Mouse (Mus musculus) heart, embryonic 15.5 days (tissue): ENCODE results near the gene Mmrn1. TPM values are rescaled to one million over a fixed set of nuclear protein-coding genes. Genes with fewer than 3 reads are reported as not detected.

Source experiments
- ATAC-seq: fragments of 200-750 bp; cut with Nextera tagmentation; replicated peaks from 2 replicates; pipeline ENCODE4 v1.8.0; 2017; ENCODE audit warnings: low read depth, moderate TSS enrichment; ENCODE audit not compliant: insufficient number of reproducible peaks, insufficient read depth, low FRiP score
- H3K27ac ChIP-seq: fragments of 300-500 bp; sonication (generic); 2 replicates; pipeline ENCODE4 v1.5.1; 2015; ENCODE audit warnings: mild to moderate bottlenecking, inconsistent platforms
- H3K27me3 ChIP-seq: fragments of 300-500 bp; sonication (generic); 2 replicates; pipeline ENCODE4 v1.6.1; 2015; ENCODE audit warnings: inconsistent platforms
- H3K36me3 ChIP-seq: fragments of 300-500 bp; sonication (generic); 2 replicates; pipeline ENCODE4 v1.6.1; 2015; ENCODE audit warnings: mild to moderate bottlenecking, inconsistent platforms
- H3K4me1 ChIP-seq: fragments of 300-500 bp; sonication (generic); replicated peaks from 2 replicates; pipeline ENCODE4 v1.6.1; 2015; ENCODE audit warnings: inconsistent platforms
- H3K4me2 ChIP-seq: fragments of 300-500 bp; sonication (generic); 2 replicates; pipeline ENCODE4 v1.6.1; 2015; ENCODE audit warnings: inconsistent platforms, mild to moderate bottlenecking, moderate library complexity
- H3K4me3 ChIP-seq: fragments of 300-500 bp; sonication (generic); 2 replicates; pipeline ENCODE4 v1.5.1; 2015; ENCODE audit warnings: mild to moderate bottlenecking, inconsistent platforms
- H3K9ac ChIP-seq: fragments of 300-500 bp; sonication (generic); 2 replicates; pipeline ENCODE4 v1.6.1; 2015; ENCODE audit warnings: mild to moderate bottlenecking, inconsistent platforms
- H3K9me3 ChIP-seq: fragments of 300-500 bp; sonication (generic); replicated peaks from 2 replicates; pipeline ENCODE4 v1.6.1; 2016; ENCODE audit warnings: inconsistent platforms
- WGBS: fragments of 180-500 bp; shearing (Covaris S2); methylation state at CpG from one replicate; pipeline ENCODE4 v1.1.7; 2015; ENCODE audit warnings: mixed read lengths; 5-methylcytosine and 5-hydroxymethylcytosine counted together
- polyA plus RNA-seq: library from polyadenylated mRNA; unstranded; fragments of >200 nt; fragmentation: Nextera tagmentation; extraction: Ambion mirVana; gene quantifications from 2 replicates; pipeline ENCODE4 v1.2.1, GENCODE M21; 2015

Mmrn1 gene
- polyA plus RNA-seq, 1 experiment from 2014 or later: 4.3 TPM

DNA sequence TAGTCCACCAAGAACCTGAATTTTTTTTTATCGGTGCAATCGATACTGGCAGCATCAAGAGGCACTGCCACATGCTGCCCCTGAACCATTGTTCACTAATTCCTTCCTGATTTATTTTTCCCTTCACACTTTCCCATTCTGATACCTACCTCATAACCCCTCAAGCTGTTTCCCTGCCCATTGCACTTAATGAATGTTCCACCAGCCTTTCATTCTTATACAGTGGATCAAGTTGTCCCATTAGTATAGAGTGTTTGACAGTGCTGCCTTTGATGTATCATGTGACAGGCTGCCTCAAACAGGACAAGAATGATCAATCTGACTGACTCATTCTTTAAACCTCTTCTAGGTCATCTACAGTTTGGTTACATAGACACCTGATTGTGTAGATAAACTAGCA, 37.9 kb downstream of the Mmrn1 start:
- no peaks in the 10 kb centered on the region for H3K4me1 ChIP-seq
- no peak for ATAC-seq
- H3K4me3 ChIP-seq: no peak overlapping the region
- no peak overlapping the region for H3K27ac ChIP-seq
- no peaks in the 10 kb centered on the region for H3K9me3 ChIP-seq
- no peak overlapping the region for H3K9ac ChIP-seq
- H3K27me3 ChIP-seq: no peaks in the 10 kb centered on the region
- no peaks in the 10 kb centered on the region for H3K36me3 ChIP-seq
- H3K4me2 ChIP-seq: no peak overlapping the region
- 86% methylated on average over 2 of the region's 2 CpGs for WGBS

DNA sequence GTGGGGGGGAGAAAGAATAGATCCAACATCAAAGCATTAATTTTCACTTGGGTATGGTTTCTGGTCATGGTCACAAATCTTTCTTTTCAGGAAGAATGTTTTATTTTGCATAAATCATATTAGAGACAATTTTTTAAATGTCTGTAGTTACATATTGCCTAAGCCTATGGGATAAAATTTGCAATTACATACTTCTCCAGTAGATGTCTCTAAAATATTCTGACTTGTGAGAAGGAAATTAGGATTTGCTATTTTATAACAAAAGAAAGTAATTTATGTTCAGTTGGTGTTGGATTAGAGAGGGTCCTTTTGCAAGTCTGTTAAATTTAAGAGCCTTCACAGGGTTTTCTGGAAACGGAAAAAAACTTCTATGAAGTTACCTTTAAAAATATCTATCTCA, 39.0 kb downstream of the Mmrn1 start:
- H3K9ac ChIP-seq: no peak overlapping the region
- H3K27me3 ChIP-seq: no peaks in the 10 kb centered on the region
- no peaks in the 10 kb centered on the region for H3K36me3 ChIP-seq
- no peaks in the 10 kb centered on the region for H3K4me1 ChIP-seq
- H3K4me2 ChIP-seq: no peak overlapping the region
- H3K27ac ChIP-seq: no peak overlapping the region
- H3K9me3 ChIP-seq: no peaks in the 10 kb centered on the region
- no peak overlapping the region for H3K4me3 ChIP-seq
- ATAC-seq: no peak
- WGBS: 42% methylated on average over 1 of the region's 1 CpGs

DNA sequence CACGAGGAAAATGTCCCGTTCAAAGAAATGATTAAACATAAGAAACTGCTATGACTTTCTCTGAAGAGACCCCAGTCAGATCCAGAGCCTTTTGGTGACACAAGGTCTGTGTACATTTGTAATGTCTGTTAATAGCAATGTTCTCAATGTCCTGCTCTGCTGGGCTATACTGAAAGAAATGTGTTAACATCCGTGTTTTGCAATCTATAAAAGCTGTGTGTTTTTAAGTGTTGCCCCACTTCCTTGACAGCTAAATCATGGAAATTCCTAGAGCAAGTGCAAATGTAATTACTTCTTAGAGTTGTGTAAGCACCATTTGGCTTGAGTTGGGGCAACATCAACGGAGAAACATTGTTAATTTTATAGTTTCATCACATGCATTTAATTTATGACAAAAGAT, 42.2 kb downstream of the Mmrn1 start:
- Histone ChIP-seq H3K27me3 (no peaks in the 10 kb centered on the region), H3K4me2 (no peak overlapping the region), H3K9me3 (no peaks in the 10 kb centered on the region), H3K4me3 (no peak overlapping the region), H3K27ac (no peak overlapping the region), H3K9ac (no peak overlapping the region), H3K4me1 (no peaks in the 10 kb centered on the region), H3K36me3 (no peaks in the 10 kb centered on the region)
- WGBS: 74% methylated on average over 4 of the region's 4 CpGs
- no peak for ATAC-seq

DNA sequence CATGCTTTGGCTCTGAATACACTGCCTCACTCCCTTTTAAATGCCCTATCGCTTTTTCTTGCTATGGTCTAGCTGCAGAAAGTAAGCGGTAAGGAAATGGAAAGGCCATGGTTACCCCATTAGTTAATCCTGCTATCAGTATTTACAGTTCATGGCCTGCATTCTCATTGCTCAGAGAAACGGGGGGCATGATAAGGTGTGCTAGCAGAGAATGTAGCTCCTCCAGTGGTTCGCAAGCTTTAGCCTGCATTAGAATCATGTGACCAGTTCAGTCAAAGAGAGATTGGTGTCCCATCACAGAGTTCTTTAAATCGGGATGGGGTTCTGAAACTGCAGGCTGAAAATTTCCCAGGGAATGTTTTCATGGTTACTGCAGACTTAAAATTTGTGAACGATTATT, 44.6 kb downstream of the Mmrn1 start:
- ATAC-seq: no peak
- H3K27ac ChIP-seq: no peak overlapping the region
- no peak overlapping the region for H3K4me3 ChIP-seq
- no peak overlapping the region for H3K4me2 ChIP-seq
- H3K36me3 ChIP-seq: no peaks in the 10 kb centered on the region
- no peaks in the 10 kb centered on the region for H3K27me3 ChIP-seq
- H3K9ac ChIP-seq: no peak overlapping the region
- 55% methylated on average over 6 of the region's 6 CpGs for WGBS
- no peaks in the 10 kb centered on the region for H3K4me1 ChIP-seq
- no peaks in the 10 kb centered on the region for H3K9me3 ChIP-seq

DNA sequence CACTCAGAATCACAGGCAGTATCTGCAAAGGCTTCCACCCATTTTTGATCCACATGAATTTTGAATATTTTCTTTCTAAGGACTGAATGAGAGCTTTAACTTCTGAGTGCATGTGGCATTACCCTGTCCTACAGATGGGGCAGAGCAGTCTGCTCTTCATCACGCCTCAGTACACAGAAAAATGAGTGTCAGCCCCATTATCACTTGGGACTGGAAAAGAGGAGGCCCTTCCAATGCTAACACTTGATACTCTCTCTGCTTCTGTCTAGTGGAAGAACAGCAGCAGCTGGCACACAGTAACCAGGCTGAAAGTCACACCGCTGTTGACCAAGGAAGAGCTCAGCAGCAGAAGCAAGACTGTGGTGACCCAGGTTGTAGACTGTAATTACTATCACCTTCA, 46.0 kb downstream of the Mmrn1 start:
- Histone ChIP-seq H3K4me3 (no peak overlapping the region), H3K9me3 (no peaks in the 10 kb centered on the region), H3K27me3 (no peaks in the 10 kb centered on the region), H3K9ac (no peak overlapping the region), H3K4me2 (no peak overlapping the region), H3K4me1 (no peaks in the 10 kb centered on the region), H3K27ac (no peak overlapping the region), H3K36me3 (no peaks in the 10 kb centered on the region)
- no peak for ATAC-seq
- 68% methylated on average over 2 of the region's 2 CpGs for WGBS

DNA sequence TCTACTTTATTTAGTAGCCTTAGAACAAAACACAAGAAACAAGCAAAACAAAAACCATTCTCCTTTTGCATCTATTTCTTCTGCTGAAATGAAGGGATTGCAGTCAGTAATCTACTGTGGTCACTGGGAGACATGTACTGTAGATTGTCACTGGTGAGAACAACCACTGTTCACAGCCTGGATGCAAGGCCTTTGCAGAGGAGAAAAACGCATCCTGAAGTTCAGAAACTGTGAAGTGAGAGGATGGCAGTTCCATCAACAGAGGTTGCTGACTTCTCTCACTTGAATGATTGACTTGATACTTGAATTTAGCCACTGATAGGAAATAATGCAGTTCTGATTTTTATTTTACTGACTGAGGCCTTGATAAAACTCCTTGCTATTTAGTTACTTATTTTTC, 53.8 kb downstream of the Mmrn1 start:
- Histone ChIP-seq H3K9ac (no peak overlapping the region), H3K4me1 (no peaks in the 10 kb centered on the region), H3K9me3 (no peaks in the 10 kb centered on the region), H3K27ac (no peak overlapping the region), H3K36me3 (no peaks in the 10 kb centered on the region), H3K27me3 (no peaks in the 10 kb centered on the region), H3K4me2 (no peak overlapping the region), H3K4me3 (no peak overlapping the region)
- no peak for ATAC-seq
- WGBS: 73% methylated on average over 1 of the region's 1 CpGs

DNA sequence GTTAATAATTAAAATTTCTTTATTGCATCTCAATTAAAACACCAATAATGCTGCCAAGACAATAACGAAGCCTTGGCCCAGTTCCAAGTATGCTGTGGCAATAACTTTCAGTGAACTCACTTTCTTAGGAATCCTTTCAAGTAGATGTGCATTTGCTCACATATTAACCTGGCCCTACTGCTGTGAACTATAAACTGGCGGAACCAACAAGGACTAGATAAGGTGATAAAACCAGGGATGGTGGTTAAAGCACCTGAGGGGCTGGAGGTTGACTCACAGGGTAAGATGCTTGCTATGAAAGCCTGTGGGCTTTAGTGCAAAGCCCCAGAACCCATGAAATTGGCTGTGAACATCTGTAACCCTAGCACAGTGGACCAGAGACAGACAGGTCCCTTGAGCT, 54.3 kb downstream of the Mmrn1 start:
- Histone ChIP-seq H3K27me3 (no peaks in the 10 kb centered on the region), H3K27ac (no peak overlapping the region), H3K4me1 (no peaks in the 10 kb centered on the region), H3K9me3 (no peaks in the 10 kb centered on the region), H3K36me3 (no peaks in the 10 kb centered on the region), H3K9ac (no peak overlapping the region), H3K4me2 (no peak overlapping the region), H3K4me3 (no peak overlapping the region)
- 71% methylated on average over 2 of the region's 2 CpGs for WGBS
- ATAC-seq: no peak

DNA sequence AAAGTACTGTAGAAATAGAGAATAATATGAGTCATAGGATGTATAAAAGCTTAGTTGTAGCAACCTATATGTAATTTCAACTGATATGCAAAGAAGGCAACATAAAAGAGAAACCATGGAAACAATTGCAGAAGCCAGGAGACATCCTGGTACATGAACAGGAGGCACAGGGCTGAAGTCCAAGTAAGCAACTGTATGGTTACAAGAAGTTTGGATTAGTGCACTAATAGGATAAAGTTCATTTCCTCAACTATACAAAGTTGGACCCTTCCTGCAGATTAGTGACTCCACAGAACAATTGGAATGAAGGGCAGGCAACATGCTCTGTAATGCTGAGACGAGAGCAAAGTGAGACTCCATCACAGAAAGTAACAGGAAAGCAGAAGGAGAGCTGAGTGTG, 59.6 kb downstream of the Mmrn1 start:
- H3K4me1 ChIP-seq: no peaks in the 10 kb centered on the region; the same call in 1 of the 2 replicates
- no peak for ATAC-seq
- no peak overlapping the region for H3K4me3 ChIP-seq
- H3K36me3 ChIP-seq: no peaks in the 10 kb centered on the region
- no peak overlapping the region for H3K4me2 ChIP-seq
- WGBS: 67% methylated on average over 1 of the region's 1 CpGs
- no peak overlapping the region for H3K27ac ChIP-seq
- no peaks in the 10 kb centered on the region for H3K9me3 ChIP-seq
- no peak overlapping the region for H3K9ac ChIP-seq
- H3K27me3 ChIP-seq: no peaks in the 10 kb centered on the region

DNA sequence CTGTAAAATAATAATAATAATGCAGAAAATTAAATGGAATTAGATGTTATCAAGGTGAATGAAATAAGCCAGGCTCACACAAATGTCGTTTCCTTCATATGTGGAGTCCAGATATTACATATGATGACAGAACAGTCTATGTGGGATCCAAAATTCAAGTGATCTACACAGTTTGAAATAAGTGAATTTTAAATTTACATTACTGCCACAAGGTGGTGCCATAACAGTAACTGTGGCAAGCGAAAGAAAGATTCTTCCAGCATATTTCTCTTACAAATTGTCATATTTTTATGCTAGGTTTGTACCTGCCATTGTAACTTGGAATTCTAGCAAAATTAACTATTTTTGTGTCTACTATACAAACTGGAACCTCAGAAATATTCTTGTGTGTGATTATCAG, 61.1 kb downstream of the Mmrn1 start:
- H3K4me2 ChIP-seq: no peak overlapping the region
- no peaks in the 10 kb centered on the region for H3K9me3 ChIP-seq
- 43% methylated on average over 2 of the region's 2 CpGs for WGBS
- H3K36me3 ChIP-seq: no peaks in the 10 kb centered on the region
- H3K4me3 ChIP-seq: no peak overlapping the region
- no peaks in the 10 kb centered on the region for H3K27me3 ChIP-seq
- H3K4me1 ChIP-seq: no peaks in the 10 kb centered on the region; the same call in 1 of the 2 replicates
- H3K9ac ChIP-seq: no peak overlapping the region
- no peak overlapping the region for H3K27ac ChIP-seq
- no peak for ATAC-seq

DNA sequence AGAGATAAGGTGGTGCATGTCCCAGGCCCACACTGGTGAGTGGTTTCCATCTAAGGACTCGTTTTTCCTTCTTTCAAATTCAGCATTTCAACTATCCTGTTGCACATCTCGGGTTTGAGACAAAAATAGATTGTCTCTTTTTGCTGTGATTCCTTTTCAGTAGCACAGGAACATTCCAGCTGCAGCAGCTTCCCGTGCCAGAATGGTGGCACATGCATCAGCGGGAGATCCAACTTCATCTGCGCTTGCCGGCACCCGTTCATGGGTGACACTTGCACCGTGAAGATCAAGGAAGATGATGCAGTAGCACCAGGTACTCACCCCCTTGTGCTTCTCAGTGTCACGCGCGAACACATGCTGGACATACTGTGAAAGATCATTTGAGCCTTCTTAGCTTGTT, 62.1 kb downstream of the Mmrn1 start:
- WGBS: 78% methylated on average over 11 of the region's 11 CpGs
- ATAC-seq: no peak
- no peaks in the 10 kb centered on the region for H3K27me3 ChIP-seq
- no peaks in the 10 kb centered on the region for H3K36me3 ChIP-seq
- H3K4me3 ChIP-seq: no peak overlapping the region
- H3K9ac ChIP-seq: no peak overlapping the region
- no peaks in the 10 kb centered on the region; the same call in 1 of the 2 replicates for H3K4me1 ChIP-seq
- no peaks in the 10 kb centered on the region for H3K9me3 ChIP-seq
- no peak overlapping the region for H3K27ac ChIP-seq
- H3K4me2 ChIP-seq: no peak overlapping the region

DNA sequence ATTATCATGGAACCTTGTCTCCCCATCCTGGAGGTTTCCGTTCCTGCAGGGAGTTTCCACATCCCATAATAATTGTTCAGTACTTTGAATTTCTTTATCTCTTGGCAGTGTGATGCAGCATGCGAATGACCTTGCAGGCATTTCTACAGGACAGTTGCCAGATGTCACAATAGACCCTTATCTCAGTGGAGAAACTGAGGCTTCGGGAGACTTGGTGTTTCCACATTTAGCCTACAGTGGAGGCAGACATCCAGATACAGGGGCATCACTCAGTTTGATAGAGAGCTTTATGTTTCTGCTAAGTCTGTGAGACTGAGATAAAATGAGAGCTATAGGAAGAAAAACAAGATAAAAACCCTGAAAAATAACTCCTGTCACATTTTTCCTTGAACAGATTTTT, 63.0 kb downstream of the Mmrn1 start:
- H3K27me3 ChIP-seq: no peaks in the 10 kb centered on the region
- H3K4me3 ChIP-seq: no peak overlapping the region
- H3K9ac ChIP-seq: no peak overlapping the region
- no peak; the same call in 1 of the 2 replicates for ATAC-seq
- no peaks in the 10 kb centered on the region for H3K36me3 ChIP-seq
- H3K27ac ChIP-seq: no peak overlapping the region
- H3K4me1 ChIP-seq: no peaks in the 10 kb centered on the region; the same call in 1 of the 2 replicates
- no peaks in the 10 kb centered on the region for H3K9me3 ChIP-seq
- WGBS: 26% methylated on average over 3 of the region's 3 CpGs
- no peak overlapping the region for H3K4me2 ChIP-seq

DNA sequence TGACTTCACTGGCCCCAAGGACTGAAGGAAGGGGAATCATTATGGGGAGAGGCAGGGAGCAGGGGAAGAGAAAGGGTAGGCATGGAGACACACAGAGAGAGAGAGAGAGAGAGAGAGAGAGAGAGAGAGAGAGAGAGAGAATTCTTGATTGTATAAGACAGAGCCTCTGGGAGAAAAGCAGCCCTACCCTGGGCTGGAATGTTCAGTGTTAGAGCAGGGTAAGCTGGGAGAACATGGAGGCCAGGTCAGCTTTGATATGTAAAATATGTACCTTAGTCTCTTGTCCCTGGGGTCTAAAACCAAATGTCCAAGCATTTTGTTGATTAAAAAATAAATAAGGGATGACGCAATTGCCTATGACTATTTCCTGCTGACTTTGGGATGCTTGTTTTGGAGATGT, 67.6 kb downstream of the Mmrn1 start:
- 94% methylated on average over 1 of the region's 1 CpGs for WGBS

More for the DNA sequence above, 67.6 kb downstream of the Mmrn1 start:
- H3K27ac ChIP-seq: no peak overlapping the region
- no peak overlapping the region for H3K9ac ChIP-seq
- H3K4me2 ChIP-seq: no peak overlapping the region
- H3K9me3 ChIP-seq: no peaks in the 10 kb centered on the region
- no peaks in the 10 kb centered on the region; the same call in 1 of the 2 replicates for H3K4me1 ChIP-seq
- ATAC-seq: no peak
- no peak overlapping the region for H3K4me3 ChIP-seq
- H3K27me3 ChIP-seq: no peaks in the 10 kb centered on the region
- no peaks in the 10 kb centered on the region for H3K36me3 ChIP-seq
